Mouse (Mus musculus) retina, postnatal 7 days (tissue): ENCODE measurements at regions not wholly inside any gene's neighbourhood (a gene's known extent, or its start where the extent isn't known, plus 50 kb on each side); places are given as distances from the start of the nearest gene placed in this dataset.

ENCODE experiments used
- DNase-seq: peaks from one replicate; pipeline ENCODE4 v3.0.0-alpha.2; 2012; ENCODE audit warnings: low read depth, low spot score

DNA sequence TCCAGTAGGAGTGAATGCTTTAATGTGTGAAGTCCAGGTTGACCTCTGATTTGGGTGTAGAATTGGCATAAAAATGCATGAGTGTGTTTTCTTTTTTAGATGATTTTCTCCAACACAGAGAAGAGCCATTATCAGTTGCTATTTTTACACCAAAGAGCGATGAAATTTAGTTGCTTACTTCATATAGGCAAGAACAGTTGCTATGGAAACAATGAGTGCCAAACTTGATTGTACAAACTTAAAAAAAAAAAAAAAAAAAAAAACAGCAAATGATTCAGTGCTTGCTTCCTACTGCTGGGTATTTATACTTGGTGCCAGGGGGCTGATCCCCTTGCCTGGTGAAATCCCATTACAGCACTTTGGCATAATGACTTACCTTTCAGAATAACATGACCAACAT is 268.0 kb downstream of the Sec23a start:
- no peak for DNase-seq

DNA sequence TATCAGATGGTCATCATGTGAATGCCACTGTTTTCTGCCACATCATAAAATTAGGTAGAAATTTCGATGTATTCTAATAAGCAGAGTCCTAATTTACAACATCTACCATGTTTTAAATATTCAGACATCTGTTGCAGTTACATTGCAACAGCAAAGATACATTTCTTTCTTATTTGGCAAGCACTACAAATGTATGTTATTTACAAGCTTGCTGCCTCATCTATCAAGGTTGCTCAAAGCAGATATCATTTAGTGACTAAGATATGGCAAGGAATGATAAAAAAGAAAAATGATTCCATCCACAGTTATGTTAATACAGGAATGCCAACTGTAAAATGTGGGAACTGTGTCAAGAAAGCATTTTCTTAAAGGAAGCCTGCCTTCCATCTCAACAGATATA is 283.7 kb downstream of the Sec23a start:
- DNase-seq, result no peak

DNA sequence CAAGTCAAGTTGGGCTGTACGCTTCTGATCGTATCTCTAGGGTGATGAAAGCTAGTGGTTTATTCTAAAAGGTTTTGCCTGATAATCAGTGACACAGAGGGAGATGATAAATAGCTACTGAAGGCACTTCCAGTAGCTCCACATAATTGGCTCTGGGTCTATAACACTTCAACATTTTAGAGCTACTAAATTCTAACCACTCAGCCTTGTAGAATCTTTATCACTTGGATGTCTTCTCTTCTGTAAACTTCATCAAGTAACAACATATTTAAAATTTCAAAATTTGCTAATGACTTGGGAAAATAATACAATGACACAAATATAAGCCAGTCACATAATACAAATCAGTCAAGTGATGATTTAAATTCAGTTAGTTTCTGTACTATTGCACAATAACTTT is 284.3 kb downstream of the Sec23a start:
- DNase-seq, result no peak

DNA sequence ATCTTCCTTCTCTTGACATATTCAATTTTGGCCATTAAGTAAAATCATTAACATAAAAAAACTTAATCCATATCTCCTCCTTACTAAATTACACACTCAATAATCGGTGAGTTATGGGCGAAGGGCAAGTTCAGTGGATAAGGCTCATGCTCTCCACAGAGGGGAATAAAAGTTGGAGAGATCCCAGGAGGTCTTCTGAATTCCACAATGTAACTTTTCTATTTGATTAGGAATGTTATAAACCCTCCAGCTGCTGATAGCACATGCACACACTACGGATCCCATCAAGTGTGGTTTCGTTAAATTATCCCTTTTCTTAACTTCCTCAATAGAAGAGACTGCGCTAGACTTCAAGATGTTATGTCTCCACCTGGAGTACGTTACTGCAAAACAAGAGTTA is 293.9 kb downstream of the Sec23a start:
- no peak for DNase-seq

DNA sequence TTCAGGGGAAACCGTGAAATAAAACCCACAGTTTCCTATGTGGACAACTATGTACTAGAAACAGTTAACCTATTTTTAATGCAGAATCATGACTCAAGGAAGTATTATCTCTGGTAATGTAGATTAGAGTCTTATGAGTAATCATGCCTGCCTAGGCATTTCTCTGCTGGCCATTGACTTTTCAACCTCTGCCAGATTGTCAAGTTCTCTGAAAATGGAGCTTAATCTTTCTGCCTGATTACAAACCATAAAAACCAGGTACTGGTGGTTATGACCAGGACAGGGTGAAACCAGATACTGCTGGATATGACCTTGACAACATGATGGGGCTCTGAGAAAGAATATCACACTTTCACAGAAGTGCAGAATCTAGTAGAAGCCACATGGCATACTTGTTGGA is 297.6 kb downstream of the Sec23a start:
- DNase-seq, result no peak

DNA sequence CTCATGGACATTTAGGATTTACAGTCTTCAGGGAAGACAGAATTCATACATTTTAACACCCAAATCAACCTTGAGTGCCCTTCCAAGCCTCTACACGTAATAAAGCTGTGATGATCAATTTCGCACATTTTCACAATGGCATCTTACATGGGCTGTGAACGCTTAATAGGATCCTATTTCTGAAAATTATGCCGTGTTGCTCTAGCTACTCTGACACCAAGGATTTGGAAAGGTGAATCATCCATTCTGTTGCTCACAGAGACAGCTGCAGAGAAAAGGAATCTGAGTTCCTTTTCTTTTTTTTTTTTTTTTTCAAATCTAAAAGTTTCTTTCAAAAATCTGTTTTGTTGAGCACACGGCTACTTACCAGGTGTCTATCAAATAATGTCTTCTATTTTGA is 316.1 kb downstream of the Sec23a start:
- DNase-seq, result no peak

DNA sequence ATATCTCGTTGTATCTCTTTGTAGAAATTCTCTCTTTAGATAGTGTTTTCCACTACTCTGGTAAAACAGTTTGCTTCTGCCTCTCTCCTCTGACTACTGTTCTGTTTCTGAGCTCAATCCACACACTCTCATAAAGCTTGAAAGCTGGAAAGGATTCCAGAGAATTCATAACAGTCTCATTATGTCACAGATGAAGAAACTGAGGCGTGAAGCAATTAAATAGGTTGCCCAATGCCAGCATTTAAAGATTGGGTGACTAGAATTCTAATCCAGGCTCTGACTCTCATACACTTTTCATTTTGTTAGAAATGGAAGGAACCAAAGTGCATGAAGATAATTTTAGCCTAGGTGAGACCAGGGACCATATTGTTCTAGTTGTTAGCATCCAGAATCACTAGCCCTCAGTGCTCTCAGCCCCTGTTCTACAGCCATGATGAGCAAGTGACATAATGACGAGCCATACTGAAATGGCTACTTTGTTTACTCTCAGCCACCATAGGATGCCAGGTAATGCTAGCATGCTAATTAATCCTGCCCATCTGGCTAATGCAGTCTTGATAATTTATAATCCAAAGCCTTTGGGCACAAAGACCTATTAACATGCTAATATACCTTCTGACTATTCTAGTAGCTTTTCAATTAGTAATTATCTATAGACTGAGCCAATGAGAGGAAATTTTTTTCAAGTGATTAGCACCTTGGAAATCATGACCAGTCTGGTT is 341.7 kb downstream of the Sec23a start:
- no peak for DNase-seq

DNA sequence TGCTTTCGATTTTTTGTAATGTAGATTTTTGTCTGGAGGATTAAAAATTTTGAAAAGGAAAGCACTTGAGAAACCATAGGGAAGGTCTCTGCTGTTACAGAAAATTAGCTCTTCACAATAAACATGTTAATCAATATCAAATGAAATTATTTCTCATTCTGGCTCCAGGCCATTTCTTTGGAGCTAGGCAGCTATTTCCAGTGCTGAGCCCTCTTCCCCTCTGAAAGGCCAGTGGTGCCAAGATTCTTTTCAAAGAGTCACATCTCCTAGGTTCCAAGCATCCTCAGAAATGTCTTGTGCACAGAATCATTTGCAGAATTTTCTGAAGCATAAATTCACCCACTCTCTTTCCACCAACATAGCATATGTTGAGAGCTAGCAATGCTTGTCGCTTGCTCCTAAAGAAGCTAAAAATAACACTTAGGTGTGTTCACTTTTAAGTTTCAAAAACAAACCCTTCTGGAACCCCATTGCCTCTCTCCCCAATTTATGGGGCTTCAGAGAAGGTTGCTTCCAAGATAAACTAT is 357.2 kb downstream of the Sec23a start:
- no peak for DNase-seq

DNA sequence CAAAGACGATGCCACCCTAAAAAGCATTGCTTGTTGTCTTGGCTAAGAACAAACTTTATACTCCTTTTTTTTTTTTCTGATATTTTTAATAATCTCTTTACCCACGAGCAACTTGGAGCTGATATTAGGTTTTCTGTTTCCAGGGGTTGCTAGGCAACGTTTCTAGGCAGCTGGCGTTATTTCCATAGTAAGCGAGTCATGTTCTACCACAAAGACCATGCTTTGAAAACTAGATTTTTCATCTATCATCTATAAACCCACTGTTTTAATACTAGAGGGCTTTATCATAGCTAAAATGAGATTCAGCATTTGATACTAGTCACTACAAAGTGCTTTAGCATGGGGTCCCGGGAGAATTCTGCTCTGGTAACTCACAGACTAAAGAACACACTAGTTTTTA is 358.1 kb downstream of the Sec23a start:
- no peak for DNase-seq

DNA sequence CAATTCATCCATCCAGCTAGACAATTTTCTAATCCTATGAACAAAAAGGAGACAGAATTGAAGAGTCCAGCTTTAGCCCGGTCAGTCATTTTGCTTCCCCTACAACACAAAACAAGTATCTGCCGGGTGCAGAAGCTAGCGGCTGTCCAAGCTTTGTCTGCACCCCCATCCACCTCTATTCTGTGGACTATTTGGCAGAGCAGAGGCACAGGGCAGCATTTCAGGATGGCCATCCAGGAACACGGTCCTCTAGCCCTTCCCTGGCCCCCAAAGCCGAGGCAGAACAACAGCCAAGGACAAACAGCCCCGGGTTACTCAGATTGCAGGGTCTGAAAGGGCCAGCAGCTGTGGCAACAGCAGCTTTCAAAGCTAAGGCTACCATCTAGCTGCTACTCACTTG is 358.6 kb downstream of the Sec23a start:
- DNase-seq, result no peak

DNA sequence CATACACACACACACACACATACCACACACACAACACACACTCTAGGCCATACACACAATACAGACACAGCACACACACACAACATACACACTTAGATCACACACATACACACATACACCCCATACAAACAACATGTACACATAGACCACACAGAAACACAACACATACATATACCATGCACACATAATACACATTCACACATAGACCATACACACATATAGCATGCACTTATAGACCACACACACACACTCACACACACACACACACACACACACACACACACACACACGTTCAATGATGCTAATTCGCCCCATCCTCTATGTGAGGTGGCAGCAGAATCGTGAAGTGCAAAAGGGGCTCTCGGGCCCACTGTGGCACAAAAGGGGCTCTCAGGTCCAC is 359.1 kb downstream of the Sec23a start:
- no peak for DNase-seq

DNA sequence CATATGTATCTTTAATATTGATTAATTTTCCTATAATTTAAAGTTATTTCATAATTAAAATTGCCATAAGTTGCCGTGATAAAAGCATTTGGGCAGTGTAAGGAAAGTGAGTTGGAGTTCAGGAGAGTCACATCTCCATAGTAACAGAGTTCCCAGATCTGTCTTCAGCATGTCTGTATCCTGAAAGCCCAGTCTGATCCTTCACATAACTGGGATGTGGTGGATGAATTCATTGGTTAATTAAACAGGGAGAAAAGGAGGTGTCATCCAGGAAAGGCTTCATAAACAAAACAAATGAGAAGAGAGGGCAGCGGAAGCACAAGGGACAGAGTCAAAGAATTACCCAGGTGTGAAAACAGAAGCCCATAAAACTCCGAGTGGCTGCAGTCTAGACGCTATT is 363.5 kb downstream of the Sec23a start:
- no peak for DNase-seq

DNA sequence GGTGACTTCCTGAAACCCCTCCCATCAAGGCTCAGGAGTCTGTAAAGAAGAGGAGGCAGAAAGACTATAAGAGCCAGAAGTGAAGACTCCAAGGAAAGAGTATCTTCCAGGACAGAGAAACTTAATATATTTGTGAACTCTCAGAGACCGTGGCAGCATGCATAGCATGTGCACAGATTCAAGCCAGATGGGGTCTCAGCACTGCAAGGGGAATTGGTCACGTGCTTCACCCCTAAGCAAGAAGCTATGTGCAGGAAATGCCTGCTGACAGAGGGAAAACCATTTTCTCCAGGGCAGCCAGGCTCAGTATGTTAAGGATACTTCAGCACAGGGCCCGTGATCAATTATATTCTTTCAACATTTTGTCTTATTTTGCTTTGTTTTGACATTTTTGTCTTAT is 368.0 kb downstream of the Sec23a start:
- no peak for DNase-seq

DNA sequence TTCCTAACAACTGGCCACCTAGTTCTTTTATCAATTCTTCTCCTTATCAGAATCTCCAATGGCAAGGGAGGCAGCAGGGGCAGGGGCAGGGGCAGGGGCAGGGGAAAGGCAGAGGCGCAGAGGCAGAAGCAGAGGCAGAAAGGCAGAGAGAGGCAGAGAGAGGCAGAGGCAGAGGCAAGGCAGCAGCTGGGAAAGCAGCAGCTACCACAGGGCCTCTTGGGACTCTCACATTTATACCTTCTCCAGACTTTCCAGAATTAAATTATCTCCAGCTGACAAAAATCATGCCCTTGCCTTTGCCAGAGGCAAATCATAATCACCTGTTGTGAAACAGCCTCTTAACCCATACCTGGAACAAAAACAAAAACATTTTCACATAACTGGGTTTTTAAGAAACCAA is 370.4 kb upstream of the Clec14a start:
- no peak for DNase-seq

DNA sequence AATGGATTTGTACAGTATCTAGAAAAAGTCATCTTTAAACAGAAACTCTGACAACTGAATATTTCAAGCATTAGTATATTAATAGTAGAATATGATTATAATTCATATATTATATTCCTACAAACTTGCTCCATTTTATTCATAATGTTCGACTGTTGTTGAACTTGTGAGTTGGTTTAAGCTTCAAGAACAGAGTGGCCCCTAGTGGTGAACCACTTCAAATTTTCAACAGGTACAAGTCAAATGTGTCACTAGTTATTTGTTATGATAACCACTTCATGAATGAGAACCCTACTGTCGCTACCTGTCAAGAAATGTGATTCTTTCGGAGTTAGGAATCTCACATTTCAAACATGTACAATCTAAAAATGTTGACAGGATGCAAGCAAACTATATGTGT is 369.2 kb upstream of the Clec14a start:
- DNase-seq, result no peak

DNA sequence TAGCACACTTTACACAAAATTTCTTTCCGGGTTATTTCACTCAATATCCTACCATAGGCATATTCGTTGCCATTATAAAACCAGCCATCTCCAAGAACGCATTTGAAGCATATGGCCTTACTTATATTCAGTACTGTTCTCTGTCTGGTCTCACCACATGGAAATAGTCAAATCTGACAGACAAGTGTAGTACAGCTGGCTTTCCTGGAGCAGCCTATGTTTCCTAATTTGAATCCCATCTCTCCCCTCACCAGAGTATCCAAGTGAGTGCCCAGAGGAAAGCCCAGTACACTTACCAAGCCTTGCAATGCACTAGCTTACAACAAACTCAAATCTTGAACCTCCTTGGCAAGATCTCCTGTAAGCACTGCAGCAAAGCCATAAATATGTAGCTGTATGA is 363.4 kb upstream of the Clec14a start:
- DNase-seq, result no peak

DNA sequence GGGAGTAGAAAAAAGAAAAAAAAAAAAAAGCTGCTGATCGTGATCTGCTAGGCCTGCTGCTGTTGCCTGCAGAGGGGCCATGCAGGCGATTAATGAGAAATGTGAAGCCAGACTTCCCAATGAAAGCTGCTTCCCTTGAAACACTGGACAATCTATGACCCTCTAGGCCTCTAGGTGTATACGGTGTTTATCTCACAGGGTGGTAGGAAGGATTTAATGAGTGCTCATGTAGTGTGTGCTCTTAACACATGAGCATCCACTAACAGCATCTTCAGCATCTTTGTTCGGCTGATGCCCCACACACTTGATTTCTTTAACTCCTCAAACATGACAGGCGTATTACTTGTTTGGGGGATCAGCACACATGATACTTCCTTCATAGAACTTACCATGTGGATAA is 359.7 kb upstream of the Clec14a start:
- DNase-seq, result no peak

DNA sequence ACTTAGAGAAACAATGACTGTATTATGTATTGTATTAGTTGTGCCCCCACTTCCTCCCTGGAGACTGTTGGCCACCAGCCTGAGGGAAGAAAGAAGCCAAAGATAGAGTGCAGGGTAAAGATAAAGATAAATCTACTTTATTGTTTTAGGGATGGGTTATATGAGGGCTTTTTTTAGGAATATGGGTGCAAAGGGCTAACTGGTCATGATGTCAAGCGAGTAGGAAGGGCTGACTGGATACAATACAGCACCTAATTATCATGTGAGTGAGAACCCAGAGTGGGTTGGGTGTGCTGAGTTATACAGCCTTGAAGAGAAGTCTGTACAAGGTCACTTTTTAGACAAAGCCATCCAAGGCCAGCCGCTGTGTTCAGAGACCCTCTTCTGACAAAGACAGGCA is 356.1 kb upstream of the Clec14a start:
- no peak for DNase-seq

DNA sequence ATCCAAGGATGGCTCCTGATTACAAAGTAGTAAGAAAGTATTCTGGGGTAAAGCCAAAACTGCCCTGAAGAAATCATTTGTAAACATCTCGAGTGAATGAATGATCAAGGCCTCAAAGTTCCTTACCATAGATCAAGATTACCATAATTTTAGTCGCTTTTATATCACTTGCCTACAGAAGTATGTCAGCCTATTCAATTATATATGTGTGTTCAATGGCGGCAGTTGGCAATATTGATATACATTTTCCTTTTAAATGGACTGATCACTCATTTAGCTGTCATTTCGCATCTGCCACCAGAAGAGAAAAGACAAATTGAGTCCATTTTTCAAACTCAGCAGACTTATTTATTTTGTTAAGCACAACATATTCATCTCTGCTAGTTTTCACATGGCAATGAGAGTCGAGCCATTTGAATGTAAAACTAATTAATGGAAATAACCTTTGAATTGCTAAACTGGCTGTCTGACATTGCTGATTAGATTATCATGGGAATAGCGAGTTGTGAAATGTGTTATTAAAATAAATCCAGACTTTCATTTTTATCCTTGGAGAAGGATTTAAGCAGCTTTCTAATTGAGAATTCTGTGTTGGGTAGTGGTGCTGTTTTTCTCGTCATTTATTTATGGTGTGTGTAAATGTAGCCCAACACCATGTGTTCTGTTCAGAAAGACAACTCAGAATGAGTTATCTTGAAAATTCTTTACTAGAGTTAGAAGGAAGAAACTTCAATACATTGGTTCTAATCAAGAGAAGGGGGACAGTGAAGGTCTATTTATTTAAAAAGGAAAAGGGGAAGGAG is 350.6 kb upstream of the Clec14a start:
- no peak for DNase-seq

DNA sequence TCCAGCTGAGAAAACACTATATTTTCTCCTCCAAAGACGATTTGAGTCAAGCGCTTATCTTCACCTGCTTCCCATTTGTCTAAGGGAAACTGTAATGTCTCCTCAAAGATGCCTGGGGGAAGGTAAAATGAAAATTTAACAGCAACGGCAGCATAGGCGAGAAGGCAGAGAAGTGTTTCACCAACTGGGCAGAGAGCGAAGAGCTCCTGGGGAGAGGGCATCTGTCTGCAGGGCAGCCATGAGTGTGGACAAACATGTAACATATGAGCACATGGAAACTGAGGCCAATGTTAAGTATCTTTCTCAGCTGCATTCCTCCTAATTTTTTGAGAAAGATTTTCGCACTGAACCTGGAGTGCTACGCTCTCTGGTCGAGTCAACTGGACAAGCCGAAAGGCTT is 325.7 kb upstream of the Clec14a start:
- no peak for DNase-seq

DNA sequence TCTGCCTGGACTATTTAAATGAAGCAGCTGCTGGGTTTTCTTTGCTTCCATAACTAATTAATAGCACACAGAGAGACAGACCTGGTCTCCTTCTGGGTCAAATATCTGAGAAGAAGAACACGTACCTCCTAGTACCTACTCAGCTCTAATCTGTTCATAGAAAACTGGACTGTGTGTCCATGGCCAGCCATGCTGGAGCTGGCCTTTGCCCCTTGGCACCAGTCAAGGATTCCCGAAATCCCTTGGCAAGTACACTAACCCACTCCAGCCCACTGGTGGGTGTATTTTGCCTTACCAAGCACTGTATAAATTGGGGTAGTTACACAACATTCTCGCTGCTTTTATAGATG is 322.4 kb upstream of the Clec14a start:
- DNase-seq, result no peak

DNA sequence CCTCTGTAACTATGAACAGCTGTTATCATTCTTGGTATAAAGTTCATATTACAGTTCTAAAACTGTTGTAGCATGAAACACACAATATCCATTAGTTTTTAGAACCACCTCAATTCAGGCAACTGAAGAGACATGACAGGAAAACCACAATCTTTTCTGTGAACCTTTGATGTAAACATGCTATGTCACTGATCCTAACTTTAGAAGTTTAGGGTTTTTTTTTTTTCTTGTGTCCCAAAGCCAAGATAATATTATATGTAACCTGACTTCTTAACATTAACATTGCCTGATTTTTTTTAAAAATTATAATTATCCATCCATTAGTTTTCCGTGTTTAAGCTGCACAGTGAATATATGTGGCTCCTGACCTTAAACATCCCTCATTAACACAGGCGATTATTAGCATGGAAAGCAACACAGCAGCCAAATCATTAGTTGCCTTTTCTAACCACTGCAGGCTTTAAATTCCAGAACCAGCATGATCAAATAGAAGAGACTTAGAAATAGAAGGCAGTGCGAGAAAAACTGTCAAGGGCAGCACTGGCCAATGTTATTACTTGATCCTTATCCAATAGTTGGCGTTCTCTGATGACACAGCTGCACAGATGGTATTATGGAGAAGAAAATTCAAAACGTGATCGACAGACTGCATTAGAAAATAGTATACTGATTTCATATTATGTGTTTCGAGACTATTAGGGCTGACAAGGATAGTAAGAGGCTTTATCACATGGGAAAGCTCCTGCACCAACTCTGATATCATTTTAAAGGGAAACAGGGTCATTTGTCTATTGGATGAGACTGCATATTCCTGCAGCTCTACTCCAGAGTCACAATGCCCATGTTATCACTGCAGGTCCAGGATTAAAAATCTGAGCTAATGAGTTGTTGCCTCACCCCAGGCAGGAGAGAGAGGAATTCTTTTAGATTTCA is 321.7 kb upstream of the Clec14a start:
- DNase-seq, result no peak
